Mouse (Mus musculus): ENCODE results near the gene Cachd1. TPM values are rescaled to one million over a fixed set of nuclear protein-coding genes. Genes with fewer than 3 reads are reported as not detected.

Gene Cachd1
- 99.8 and 102 TPM in 2 replicates for polyA plus RNA-seq (2012; rRNA removed; ENCODE audit: low replicate concordance)

GRCm38 (mm10) chr4:100776043-100776870 lies at the start of gene Cachd1:
Gene Cachd1, plus strand, starts transcription at chr4:100776675.

GRCm38 (mm10) chr4:101020596-101020995 lies 244.1 kb downstream of the Cachd1 start, which contains the start of gene Gm10577:
Gene Gm10577, minus strand, starts transcription at chr4:101020696.

GRCm38 (mm10) chr4:101068786-101069153 lies 292.3 kb downstream of the Cachd1 start, which contains the start of gene Raver2:
Gene Raver2, plus strand, starts transcription at chr4:101068983.

Other genes starting within 250 kb of the Cachd1 start
- not detected in 2 replicates for gene Gm10577, start 244.0 kb downstream of the Cachd1 start, polyA plus RNA-seq (2012; rRNA removed; ENCODE audit: low replicate concordance)